Mouse (Mus musculus) E14TG2a.4 (cell line): ENCODE data around the gene E330021D16Rik.

Experiments
- H3K27me3 ChIP-seq: 2 replicates; pipeline ENCODE4 v1.6.1; 2014; ENCODE audit warnings: low read length, control low read depth; ENCODE audit not compliant: insufficient read depth
- H3K36me3 ChIP-seq: 2 replicates; pipeline ENCODE4 v1.6.1; 2014; ENCODE audit warnings: low read length, control low read depth; ENCODE audit not compliant: insufficient read depth
- H3K4me1 ChIP-seq: replicated peaks from 2 replicates; pipeline ENCODE4 v1.6.1; 2014; ENCODE audit warnings: low read depth, low read length, control low read depth
- H3K4me3 ChIP-seq: replicated peaks from 2 replicates; pipeline ENCODE4 v1.5.1; 2014; ENCODE audit warnings: mild to moderate bottlenecking, low read length
- H3K9me3 ChIP-seq: 2 replicates; pipeline ENCODE4 v1.6.1; 2014; ENCODE audit warnings: low read length, control low read depth
- CTCF ChIP-seq: conservative IDR thresholded peaks from 2 replicates; pipeline ENCODE4 v1.5.1; 2014; ENCODE audit warnings: low read length
- NANOG ChIP-seq: IDR thresholded peaks from 2 replicates; pipeline ENCODE4 v1.6.1; 2014; ENCODE audit warnings: borderline replicate concordance, low read length, mixed read lengths
- POU5F1 ChIP-seq: IDR thresholded peaks from 2 replicates; pipeline ENCODE4 v1.6.1; 2014; ENCODE audit warnings: low read length, borderline replicate concordance

E330021D16Rik gene

GRCm38 (mm10) chr6:136364430-136365098 lies 50.8 kb downstream of the E330021D16Rik start:
- no peaks in the 10 kb centered on the region for H3K4me1 ChIP-seq
- no peaks in the 10 kb centered on the region for H3K36me3 ChIP-seq
- H3K9me3 ChIP-seq = peaks cover 4% of the 10 kb centered on the region
- H3K4me3 ChIP-seq = no peak overlapping the region
- TF ChIP-seq POU5F1 (no peak), NANOG (no peak), CTCF (no peak)
- no peaks in the 10 kb centered on the region for H3K27me3 ChIP-seq

DNA sequence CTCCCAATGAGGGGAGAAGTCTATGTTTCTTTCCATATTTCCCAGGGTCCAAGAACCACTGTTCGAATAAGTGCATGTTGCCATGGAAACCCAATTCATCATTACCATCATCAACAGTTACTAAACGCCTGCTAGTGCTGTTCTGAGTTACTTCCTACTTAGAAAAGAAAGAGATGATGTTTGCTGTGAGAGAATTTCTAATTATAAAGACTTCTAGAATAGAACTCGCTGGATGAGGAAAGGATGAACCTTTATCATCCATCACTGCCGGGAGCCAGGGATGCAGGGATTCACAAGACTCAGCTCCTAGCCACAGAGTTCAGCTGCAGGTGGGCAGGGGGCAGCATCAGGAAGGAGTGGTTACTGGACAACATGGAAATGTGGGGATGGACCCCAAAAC lies 51.4 kb downstream of the E330021D16Rik start:
- no peak for TF ChIP-seq CTCF
- no peak overlapping the region for H3K4me3 ChIP-seq
- peaks cover 4% of the 10 kb centered on the region for H3K9me3 ChIP-seq
- no peaks in the 10 kb centered on the region for H3K27me3 ChIP-seq
- no peaks in the 10 kb centered on the region for H3K4me1 ChIP-seq
- H3K36me3 ChIP-seq = no peaks in the 10 kb centered on the region

DNA sequence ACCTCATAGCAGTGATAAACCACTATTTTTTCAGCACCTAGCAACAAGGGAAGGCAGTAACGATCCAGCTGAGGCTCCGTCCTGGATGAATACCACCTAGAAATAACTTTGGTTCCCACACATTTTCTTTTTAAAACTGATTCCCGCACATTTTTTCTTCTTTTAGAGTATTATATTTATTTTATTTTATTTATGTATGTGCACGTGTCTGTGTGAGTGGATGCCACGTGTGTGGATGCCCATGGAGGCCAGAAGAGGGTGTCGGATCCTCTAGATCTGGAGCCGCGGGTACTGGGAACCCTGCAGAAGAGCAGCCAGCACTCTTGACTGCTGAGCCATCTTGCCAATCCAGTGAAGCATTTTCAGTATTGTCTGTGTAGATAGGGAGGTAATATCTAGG lies 52.1 kb downstream of the E330021D16Rik start:
- peaks cover 4% of the 10 kb centered on the region for H3K9me3 ChIP-seq
- no peaks in the 10 kb centered on the region for H3K4me1 ChIP-seq
- TF ChIP-seq CTCF = no peak
- no peak for TF ChIP-seq NANOG
- TF ChIP-seq POU5F1 = no peak
- H3K36me3 ChIP-seq = no peaks in the 10 kb centered on the region
- H3K27me3 ChIP-seq = no peaks in the 10 kb centered on the region
- no peak overlapping the region for H3K4me3 ChIP-seq

- no peaks in the 10 kb centered on the region for H3K27me3 ChIP-seq
- no peak overlapping the region for H3K4me3 ChIP-seq
- no peaks in the 10 kb centered on the region for H3K36me3 ChIP-seq
- TF ChIP-seq NANOG (no peak), POU5F1 (no peak), CTCF (no peak)
- no peaks in the 10 kb centered on the region for H3K4me1 ChIP-seq
- H3K9me3 ChIP-seq = no peaks in the 10 kb centered on the region; the same call in 1 of the 2 replicates
These were observed 56.9 kb downstream of the E330021D16Rik start for GRCm38 (mm10) chr6:136358471-136358870.

GRCm38 (mm10) chr6:136353399-136354184 lies 61.8 kb downstream of the E330021D16Rik start:
- Histone ChIP-seq H3K9me3 (no peaks in the 10 kb centered on the region), H3K27me3 (no peaks in the 10 kb centered on the region), H3K4me3 (no peak overlapping the region), H3K4me1 (peaks cover 10% of the 10 kb centered on the region), H3K36me3 (no peaks in the 10 kb centered on the region)
- TF ChIP-seq CTCF (peak; percentile 74), POU5F1 (no peak), NANOG (no peak)
